Mouse (Mus musculus): Measurements from ENCODE around the gene Hdac6.

GRCm38 (mm10) chrX:7928270-7928790 is 19.4 kb downstream of the Hdac6 start, which contains the start of gene Eras:
- no peak for TF ChIP-seq CTCF (IDR thresholded peaks at IDR 0.05; ENCODE audit: extremely low read depth, insufficient read depth, insufficient read length, insufficient replicate concordance)
- no peak for TF ChIP-seq POLR2A (IDR thresholded peaks at IDR 0.05; ENCODE audit: low read depth, low read length)
